Mouse (Mus musculus) bone marrow, adult 2 months (tissue): Measurements from ENCODE around the gene Sik3.

Source experiments
- CTCF ChIP-seq: fragments of 200-500 bp; IDR thresholded peaks from 2 replicates; pipeline ENCODE4 v1.5.1; 2011; ENCODE audit warnings: low read length, control low read depth; ENCODE audit not compliant: control insufficient read depth, insufficient read depth
- POLR2A ChIP-seq: fragments of 200-500 bp; IDR thresholded peaks from 2 replicates; pipeline ENCODE4 v1.6.1; 2011; ENCODE audit warnings: low read depth, mild to moderate bottlenecking, control low read depth, low read length, borderline replicate concordance; ENCODE audit not compliant: control insufficient read depth

DNA sequence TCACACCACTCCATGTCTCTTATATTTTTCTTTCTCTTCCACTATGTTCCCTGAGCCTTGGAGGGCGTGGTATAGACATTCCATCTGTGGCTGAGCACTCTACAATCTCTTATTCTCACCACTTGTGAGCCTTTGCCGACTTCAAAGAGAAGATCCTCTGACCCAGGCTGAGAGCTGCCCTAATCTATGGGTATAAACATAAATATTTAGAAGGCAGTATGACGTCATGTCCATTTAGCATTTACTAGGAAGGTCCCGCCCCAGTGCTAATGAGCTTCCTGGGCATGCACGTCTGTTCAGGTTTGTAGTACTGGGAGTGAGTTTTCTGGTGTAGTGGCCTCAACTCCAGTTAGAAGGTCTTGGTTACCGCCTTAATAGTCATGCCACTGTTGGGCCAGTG, 16.9 kb downstream of the Sik3 start:
- no peak for TF ChIP-seq CTCF
- no peak for TF ChIP-seq POLR2A
